8 mouse cellular contexts compared by ENCODE assay signal in genomic region chr2:59162285-59162600, GRCm38 (mm10). TPM values are rescaled to one million over a fixed set of nuclear protein-coding genes. Genes with fewer than 3 reads are reported as not detected.
DNase-seq lines count a peak whose midpoint lies in the region; ATAC-seq and TF ChIP-seq lines count a peak whose summit lies in the region.

No protein-coding gene starts in this region.

- peak overlapping the region; percentile 78 for H3K9ac ChIP-seq in kidney, postnatal 0 days (ENCODE audit: low read depth, low read length)
- peak overlapping the region; percentile 90 for H3K9ac ChIP-seq in embryonic facial prominence, embryonic 13.5 days
- H3K9ac ChIP-seq in intestine, embryonic 14.5 days (ENCODE audit: low read length): peak overlapping the region; percentile 81; the same call in 1 of the 2 replicates
- peak overlapping the region; percentile 77 for H3K9ac ChIP-seq in midbrain, postnatal 0 days (replicated peaks; ENCODE audit: low read length, poor library complexity, severe bottlenecking)

- 31% methylated on average over 8 of the region's 8 CpGs for WGBS in kidney, postnatal 0 days
- 23% methylated on average over 8 of the region's 8 CpGs for WGBS in embryonic facial prominence, embryonic 13.5 days
- WGBS in intestine, embryonic 14.5 days: 23% methylated on average over 8 of the region's 8 CpGs
- 20% methylated on average over 8 of the region's 8 CpGs for WGBS in midbrain, postnatal 0 days

- no peak for DNase-seq in kidney, postnatal 0 days (ENCODE audit: low spot score)
- DNase-seq in kidney, adult 11 months: no peak
- no peak for DNase-seq in intestine, embryonic 14.5 days (ENCODE audit: low spot score)
- peak; percentile 8 for DNase-seq in midbrain, postnatal 0 days (ENCODE audit: low spot score)
- DNase-seq in frontal cortex, postnatal 14 days (ENCODE audit: low spot score in 2 of 2): no peak
- no peak for DNase-seq in layer of hippocampus, adult 8-10 months (ENCODE audit: low spot score in 2 of 2)
- no peak for DNase-seq in layer of hippocampus, postnatal 14 days (ENCODE audit: low spot score in 2 of 2)

- peak overlapping the region; percentile 82 for H3K4me2 ChIP-seq in kidney, postnatal 0 days (ENCODE audit: low read length)
- H3K4me2 ChIP-seq in embryonic facial prominence, embryonic 13.5 days: peak overlapping the region; percentile 82
- peak overlapping the region; percentile 65 for H3K4me2 ChIP-seq in intestine, embryonic 14.5 days (ENCODE audit: low read length)
- peak overlapping the region; percentile 71 for H3K4me2 ChIP-seq in midbrain, postnatal 0 days (ENCODE audit: low read depth, low read length, poor library complexity, severe bottlenecking)

- no peak for TF ChIP-seq CTCF in kidney, postnatal 0 days (IDR thresholded peaks at IDR 0.05; ENCODE audit: low read depth)
- no peak for TF ChIP-seq CTCF in midbrain, postnatal 0 days (IDR thresholded peaks at IDR 0.05)

- peak overlapping the region; percentile 80 for H3K4me3 ChIP-seq in kidney, postnatal 0 days (replicated peaks; ENCODE audit: low read depth, low read length)
- peak overlapping the region; percentile 91 for H3K4me3 ChIP-seq in embryonic facial prominence, embryonic 13.5 days
- H3K4me3 ChIP-seq in intestine, embryonic 14.5 days (ENCODE audit: low read depth, low read length): peak overlapping the region; percentile 90
- H3K4me3 ChIP-seq in midbrain, postnatal 0 days (ENCODE audit: low read depth, low read length): peak overlapping the region; percentile 92

- H3K27ac ChIP-seq in kidney, postnatal 0 days: no peak overlapping the region
- no peak overlapping the region for H3K27ac ChIP-seq in embryonic facial prominence, embryonic 13.5 days
- no peak overlapping the region for H3K27ac ChIP-seq in intestine, embryonic 14.5 days (ENCODE audit: low read depth)
- H3K27ac ChIP-seq in midbrain, postnatal 0 days (ENCODE audit: low read depth, low read length): peak overlapping the region; percentile 80; the same call in 1 of the 2 replicates

- ATAC-seq in kidney, postnatal 0 days (replicated peaks; ENCODE audit: low FRiP score, low read depth): no peak
- ATAC-seq in embryonic facial prominence, embryonic 13.5 days (ENCODE audit: insufficient number of reproducible peaks, insufficient read depth, low FRiP score, low TSS enrichment, low read depth): no peak
- ATAC-seq in intestine, embryonic 14.5 days (replicated peaks; ENCODE audit: low FRiP score, low TSS enrichment, low read depth): no peak
- ATAC-seq in midbrain, postnatal 0 days (ENCODE audit: low FRiP score): no peak

- no peaks in the 10 kb centered on the region for H3K9me3 ChIP-seq in kidney, postnatal 0 days (replicated peaks; ENCODE audit: low read length)
- H3K9me3 ChIP-seq in embryonic facial prominence, embryonic 13.5 days: no peaks in the 10 kb centered on the region
- H3K9me3 ChIP-seq in intestine, embryonic 14.5 days (ENCODE audit: control insufficient read depth, low read length): no peaks in the 10 kb centered on the region
- H3K9me3 ChIP-seq in midbrain, postnatal 0 days (ENCODE audit: low read length): no peaks in the 10 kb centered on the region

- no peaks in the 10 kb centered on the region for H3K36me3 ChIP-seq in kidney, postnatal 0 days (ENCODE audit: insufficient read depth, low read length)
- no peaks in the 10 kb centered on the region for H3K36me3 ChIP-seq in embryonic facial prominence, embryonic 13.5 days
- H3K36me3 ChIP-seq in intestine, embryonic 14.5 days (ENCODE audit: control insufficient read depth, insufficient read depth, low read length): no peaks in the 10 kb centered on the region
- H3K36me3 ChIP-seq in midbrain, postnatal 0 days (ENCODE audit: insufficient read depth, low read length): no peaks in the 10 kb centered on the region

- H3K27me3 ChIP-seq in kidney, postnatal 0 days (ENCODE audit: insufficient read depth, low read length): no peaks in the 10 kb centered on the region
- H3K27me3 ChIP-seq in embryonic facial prominence, embryonic 13.5 days: peaks cover 4% of the 10 kb centered on the region; the same call in 1 of the 2 replicates
- no peaks in the 10 kb centered on the region for H3K27me3 ChIP-seq in intestine, embryonic 14.5 days (replicated peaks; ENCODE audit: control insufficient read depth, insufficient read depth, low read length)
- H3K27me3 ChIP-seq in midbrain, postnatal 0 days (ENCODE audit: insufficient read depth, low read length): no peaks in the 10 kb centered on the region

- peaks cover 4% of the 10 kb centered on the region; the same call in 1 of the 2 replicates for H3K4me1 ChIP-seq in kidney, postnatal 0 days (replicated peaks; ENCODE audit: insufficient read depth, low read length)
- H3K4me1 ChIP-seq in embryonic facial prominence, embryonic 13.5 days: peaks cover 18% of the 10 kb centered on the region
- peaks cover 16% of the 10 kb centered on the region for H3K4me1 ChIP-seq in intestine, embryonic 14.5 days (replicated peaks; ENCODE audit: control insufficient read depth, insufficient read depth, low read length)
- H3K4me1 ChIP-seq in midbrain, postnatal 0 days (ENCODE audit: insufficient read depth, low read length): peaks cover 9% of the 10 kb centered on the region; the same call in 1 of the 2 replicates

RNA-seq across cellular contexts. Expression of gene Pkp4, which starts 1.6 kb away (rescaled TPM):
- polyA plus RNA-seq in kidney, postnatal 0 days (2015; fragmentation: Nextera tagmentation; extraction: Ambion mirVana): 20.2 and 24.1 TPM in 2 replicates
- polyA plus RNA-seq in embryonic facial prominence, embryonic 13.5 days (2015; fragmentation: Nextera tagmentation; extraction: Ambion mirVana): 28.3 and 36.6 TPM in 2 replicates
- polyA plus RNA-seq in intestine, embryonic 14.5 days (2014; fragmentation: Nextera tagmentation; extraction: Ambion mirVana): 24.4 and 25.6 TPM in 2 replicates
- 87.1 and 105 TPM in 2 replicates for total RNA-seq in midbrain, postnatal 0 days (2014; rRNA removed)
- 19.3 and 21.6 TPM in 2 replicates for polyA plus RNA-seq in midbrain, postnatal 0 days (2015; fragmentation: Nextera tagmentation; extraction: Ambion mirVana)
- total RNA-seq in layer of hippocampus, adult 8-10 months (2022): 100 to 1,000 TPM; 272 to 325 (median 301) TPM
- 100 to 1,000 TPM; 267 to 275 TPM for total RNA-seq in layer of hippocampus, postnatal 14 days (2021)

RNA-seq across cellular contexts. Expression of gene Ccdc148, which starts 1.8 kb away (rescaled TPM):
- polyA plus RNA-seq in kidney, postnatal 0 days (2015; fragmentation: Nextera tagmentation; extraction: Ambion mirVana): 1.9 and 2.5 TPM in 2 replicates
- 1.2 and 1.3 TPM in 2 replicates for polyA plus RNA-seq in embryonic facial prominence, embryonic 13.5 days (2015; fragmentation: Nextera tagmentation; extraction: Ambion mirVana)
- polyA plus RNA-seq in intestine, embryonic 14.5 days (2014; fragmentation: Nextera tagmentation; extraction: Ambion mirVana): 0.51 and 0.62 TPM in 2 replicates
- total RNA-seq in midbrain, postnatal 0 days (2014; rRNA removed): 5.3 and 6.0 TPM in 2 replicates
- 6.5 and 7.7 TPM in 2 replicates for polyA plus RNA-seq in midbrain, postnatal 0 days (2015; fragmentation: Nextera tagmentation; extraction: Ambion mirVana)
- 10 to 100 TPM; 14.8 to 17.8 (median 16.1) TPM for total RNA-seq in layer of hippocampus, adult 8-10 months (2022)
- 10 to 100 TPM in 1 of 2 experiments, 1 to 10 TPM in 1; 10.0 to 10.1 TPM for total RNA-seq in layer of hippocampus, postnatal 14 days (2021)
